Mouse (Mus musculus) liver, embryonic 16.5 days (tissue): ENCODE results near the gene Fermt2. TPM values are rescaled to one million over a fixed set of nuclear protein-coding genes. Genes with fewer than 3 reads are reported as not detected.
A peak's percentile ranks its signal among the peaks of the same experiment; 100 is the strongest.
"Not testable (repeated sequence)": the region's sequence is repeated elsewhere in the genome, so short reads cannot be mapped to it uniquely, and the experiment has no call there.

Experiments used
- ATAC-seq: fragments of 200-750 bp; cut with Nextera tagmentation; 2 replicates; pipeline ENCODE4 v1.8.0; 2017; ENCODE audit warnings: low read depth, mild to moderate bottlenecking, moderate number of reproducible peaks, moderate library complexity
- H3K27ac ChIP-seq: fragments of 300-500 bp; sonication (generic); 2 replicates; pipeline ENCODE4 v1.5.1; 2014; ENCODE audit warnings: mild to moderate bottlenecking, low read length
- H3K27me3 ChIP-seq: fragments of 300-500 bp; sonication (generic); 2 replicates; pipeline ENCODE4 v1.6.1; 2014; ENCODE audit warnings: low read depth, low read length, mixed read lengths; ENCODE audit not compliant: control insufficient read depth, insufficient read depth
- H3K36me3 ChIP-seq: fragments of 300-500 bp; sonication (generic); 2 replicates; pipeline ENCODE4 v1.6.1; 2014; ENCODE audit warnings: mild to moderate bottlenecking; ENCODE audit not compliant: control insufficient read depth, insufficient read depth
- H3K4me1 ChIP-seq: fragments of 300-500 bp; sonication (generic); 2 replicates; pipeline ENCODE4 v1.6.1; 2014; ENCODE audit warnings: low read depth, low read length, mixed read lengths; ENCODE audit not compliant: control insufficient read depth
- H3K4me2 ChIP-seq: fragments of 300-500 bp; sonication (generic); 2 replicates; pipeline ENCODE4 v1.6.1; 2014; ENCODE audit warnings: low read depth, low read length, mixed read lengths
- H3K4me3 ChIP-seq: fragments of 300-500 bp; sonication (generic); 2 replicates; pipeline ENCODE4 v1.5.1; 2014; ENCODE audit warnings: low read depth, mild to moderate bottlenecking, low read length
- H3K9ac ChIP-seq: fragments of 300-500 bp; sonication (generic); 2 replicates; pipeline ENCODE4 v1.6.1; 2014; ENCODE audit warnings: low read depth, low read length
- H3K9me3 ChIP-seq: fragments of 300-500 bp; sonication (generic); replicated peaks from 2 replicates; pipeline ENCODE4 v1.6.1; 2016; ENCODE audit warnings: low read length; ENCODE audit not compliant: control insufficient read depth
- WGBS: fragments of 180-500 bp; shearing (Covaris S2); extraction: QIAGEN DNeasy Blood & Tissue Kit; methylation state at CpG from one replicate; pipeline ENCODE4 v1.1.7; 2014; ENCODE audit not compliant: insufficient replicate concordance; 5-methylcytosine and 5-hydroxymethylcytosine counted together
- polyA plus RNA-seq: library from polyadenylated mRNA; unstranded; fragments of >200 nt; fragmentation: Nextera tagmentation; extraction: Ambion mirVana; gene quantifications from 2 replicates; pipeline ENCODE4 v1.2.1, GENCODE M21; 2015

Fermt2 gene
- polyA plus RNA-seq, 1 experiment from 2014 or later, result 50.4 TPM

DNA sequence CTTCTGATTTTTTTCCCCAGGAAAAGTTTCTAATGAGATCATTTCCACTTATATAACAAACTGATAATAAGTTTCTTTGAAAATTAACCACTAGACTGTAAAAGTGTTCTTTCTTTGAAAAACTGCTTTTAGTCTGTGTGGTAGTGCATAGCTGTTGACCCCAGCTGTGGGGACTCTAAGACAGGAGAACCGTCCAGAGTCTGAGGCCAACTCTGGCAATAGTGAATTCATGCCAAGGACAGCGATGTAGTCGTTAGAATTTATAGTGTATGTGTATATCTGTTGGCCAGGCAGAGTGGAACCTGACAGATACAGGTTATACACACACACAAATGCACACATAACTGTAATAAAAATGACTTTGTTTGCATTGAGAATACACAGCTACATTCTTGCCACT lies 51.4 kb downstream of the Fermt2 start:
- H3K27ac ChIP-seq, result no peak overlapping the region
- ATAC-seq, result no peak
- 50% methylated on average over 3 of the region's 3 CpGs for WGBS

DNA sequence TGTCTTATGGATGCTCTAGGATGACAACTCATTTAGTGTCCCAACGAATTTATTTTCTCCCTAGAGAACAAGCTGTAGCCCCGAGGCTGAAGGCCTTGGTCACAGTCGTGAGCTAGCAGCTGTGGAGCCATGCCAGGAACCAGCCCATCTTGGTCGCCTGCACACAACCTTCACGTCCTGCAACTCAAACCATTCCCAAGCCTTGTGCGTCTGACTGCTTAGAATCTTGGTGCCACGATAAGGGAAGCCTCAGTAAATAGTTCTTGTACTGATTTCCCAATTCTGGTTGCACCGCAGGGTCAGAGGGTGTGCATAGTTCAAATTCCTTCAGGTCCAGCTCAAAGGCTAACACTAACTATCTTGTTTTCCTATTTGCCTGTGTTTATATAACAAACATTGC lies 52.3 kb downstream of the Fermt2 start:
- ATAC-seq, result peak; percentile 81
- Histone ChIP-seq H3K9ac (no peak overlapping the region), H3K27ac (no peak overlapping the region; the same call in 1 of the 2 replicates), H3K4me3 (no peak overlapping the region), H3K4me1 (no peaks in the 10 kb centered on the region; the same call in 1 of the 2 replicates), H3K4me2 (0 out of 2 replicates have a peak overlapping the region, but pooled peaks have one; percentile 13), H3K9me3 (no peaks in the 10 kb centered on the region), H3K27me3 (no peaks in the 10 kb centered on the region), H3K36me3 (peaks cover 3% of the 10 kb centered on the region)
- WGBS, result 43% methylated on average over 8 of the region's 8 CpGs

More for the DNA sequence above, 51.4 kb downstream of the Fermt2 start:
- H3K4me3 ChIP-seq, result no peak overlapping the region
- no peaks in the 10 kb centered on the region for H3K9me3 ChIP-seq
- H3K36me3 ChIP-seq, result peaks cover 3% of the 10 kb centered on the region
- no peaks in the 10 kb centered on the region for H3K27me3 ChIP-seq
- no peak overlapping the region for H3K4me2 ChIP-seq
- no peak overlapping the region for H3K9ac ChIP-seq
- no peaks in the 10 kb centered on the region; the same call in 1 of the 2 replicates for H3K4me1 ChIP-seq

DNA sequence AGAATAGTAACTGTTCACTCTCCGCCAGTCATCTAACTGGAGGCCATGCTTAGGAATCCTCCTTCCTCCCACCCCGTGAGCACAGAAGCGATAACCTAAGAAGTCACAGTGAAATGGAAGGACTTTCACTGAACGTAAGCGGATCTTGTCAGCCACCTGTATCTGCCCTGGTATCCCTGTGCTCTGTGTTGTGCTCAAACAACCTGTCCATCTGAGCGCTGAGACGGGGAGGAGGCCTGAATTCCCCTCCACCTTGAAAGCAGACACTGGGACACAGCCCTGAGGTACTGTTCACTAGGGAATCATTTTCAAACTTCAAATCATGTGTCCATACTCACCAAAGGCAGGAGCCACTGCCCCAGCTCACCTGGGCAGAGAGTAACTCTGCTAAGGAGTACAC lies 52.9 kb downstream of the Fermt2 start:
- no peaks in the 10 kb centered on the region; the same call in 1 of the 2 replicates for H3K4me1 ChIP-seq
- H3K27me3 ChIP-seq, result no peaks in the 10 kb centered on the region
- peaks cover 3% of the 10 kb centered on the region for H3K36me3 ChIP-seq
- WGBS, result 76% methylated on average over 7 of the region's 7 CpGs
- ATAC-seq, result no peak
- H3K4me2 ChIP-seq, result no peak overlapping the region
- H3K4me3 ChIP-seq, result no peak overlapping the region
- no peaks in the 10 kb centered on the region for H3K9me3 ChIP-seq
- no peak overlapping the region for H3K9ac ChIP-seq
- peak overlapping the region; percentile 63 for H3K27ac ChIP-seq

DNA sequence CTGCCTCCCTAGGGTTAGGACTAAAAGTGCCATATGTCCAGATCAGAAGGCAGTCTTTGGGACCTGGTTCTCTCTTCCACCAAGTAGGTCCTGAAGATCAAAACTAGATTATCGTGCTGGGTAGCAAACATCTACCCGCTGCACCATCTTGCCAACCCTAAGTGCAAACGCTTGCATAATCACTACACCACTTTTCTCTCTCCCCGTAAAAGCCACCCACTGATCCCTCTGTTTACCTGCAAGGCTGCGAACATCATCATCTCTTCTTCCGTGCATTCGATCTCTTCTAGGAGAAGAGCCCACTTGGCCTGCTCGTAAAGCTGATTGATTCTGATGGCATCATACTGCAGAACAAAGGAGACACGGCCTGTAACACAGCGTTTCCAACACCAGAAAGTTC lies 57.4 kb downstream of the Fermt2 start:
- Histone ChIP-seq H3K4me2 (no peak overlapping the region), H3K36me3 (peaks cover 4% of the 10 kb centered on the region; the same call in 1 of the 2 replicates), H3K4me1 (no peaks in the 10 kb centered on the region; the same call in 1 of the 2 replicates), H3K27ac (no peak overlapping the region), H3K9ac (no peak overlapping the region), H3K4me3 (no peak overlapping the region), H3K9me3 (no peaks in the 10 kb centered on the region), H3K27me3 (no peaks in the 10 kb centered on the region)
- WGBS, result 68% methylated on average over 10 of the region's 10 CpGs
- no peak for ATAC-seq

DNA sequence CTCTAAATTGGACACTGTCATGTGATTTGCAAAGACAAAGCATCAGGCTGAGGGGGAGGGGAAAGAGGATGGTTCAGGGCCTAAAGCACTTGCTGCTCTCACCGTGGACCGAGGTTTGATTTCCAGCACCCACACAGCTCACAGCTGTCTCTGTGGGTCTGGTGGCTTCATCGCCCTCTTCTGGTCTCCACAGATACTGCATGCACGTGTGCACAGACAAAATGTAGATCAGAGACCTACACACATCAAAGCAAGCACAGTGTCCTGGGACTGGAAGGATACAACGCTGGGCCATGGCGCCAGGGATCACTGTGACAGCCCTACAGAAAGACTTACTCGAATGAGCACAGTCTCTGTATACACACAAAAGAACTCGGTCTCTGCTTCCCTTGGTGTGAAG lies 60.5 kb downstream of the Fermt2 start:
- Histone ChIP-seq H3K9me3 (no peaks in the 10 kb centered on the region), H3K36me3 (peaks cover 4% of the 10 kb centered on the region; the same call in 1 of the 2 replicates), H3K4me1 (no peaks in the 10 kb centered on the region; the same call in 1 of the 2 replicates), H3K4me2 (no peak overlapping the region), H3K9ac (no peak overlapping the region), H3K27me3 (no peaks in the 10 kb centered on the region), H3K4me3 (no peak overlapping the region), H3K27ac (no peak overlapping the region)
- WGBS, result 77% methylated on average over 8 of the region's 8 CpGs
- ATAC-seq, result no peak

DNA sequence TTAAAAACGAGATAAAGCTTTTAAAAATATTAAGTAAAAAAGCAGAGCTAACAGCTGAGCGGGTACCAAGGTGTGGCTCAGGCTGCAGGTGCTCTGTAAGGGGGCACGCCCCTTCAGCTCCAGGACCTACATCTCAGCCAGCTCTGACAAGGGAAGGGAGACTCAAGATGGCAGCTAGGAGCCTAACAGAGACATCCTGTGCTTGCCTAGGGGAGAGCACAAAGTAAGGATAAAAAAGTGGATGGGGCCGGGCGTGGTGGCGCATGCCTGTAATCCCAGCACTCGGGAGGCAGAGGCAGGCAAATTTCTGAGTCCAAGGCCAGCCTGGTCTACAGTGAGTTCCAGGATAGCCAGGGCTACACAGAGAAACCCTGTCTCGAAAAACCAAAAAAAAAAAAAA lies 63.5 kb downstream of the Fermt2 start:
- not testable (repeated sequence) for H3K4me1 ChIP-seq, H3K4me3 ChIP-seq, H3K36me3 ChIP-seq, H3K9ac ChIP-seq, ATAC-seq, H3K9me3 ChIP-seq, H3K27me3 ChIP-seq, H3K27ac ChIP-seq, H3K4me2 ChIP-seq
- WGBS, result 69% methylated on average over 8 of the region's 8 CpGs

DNA sequence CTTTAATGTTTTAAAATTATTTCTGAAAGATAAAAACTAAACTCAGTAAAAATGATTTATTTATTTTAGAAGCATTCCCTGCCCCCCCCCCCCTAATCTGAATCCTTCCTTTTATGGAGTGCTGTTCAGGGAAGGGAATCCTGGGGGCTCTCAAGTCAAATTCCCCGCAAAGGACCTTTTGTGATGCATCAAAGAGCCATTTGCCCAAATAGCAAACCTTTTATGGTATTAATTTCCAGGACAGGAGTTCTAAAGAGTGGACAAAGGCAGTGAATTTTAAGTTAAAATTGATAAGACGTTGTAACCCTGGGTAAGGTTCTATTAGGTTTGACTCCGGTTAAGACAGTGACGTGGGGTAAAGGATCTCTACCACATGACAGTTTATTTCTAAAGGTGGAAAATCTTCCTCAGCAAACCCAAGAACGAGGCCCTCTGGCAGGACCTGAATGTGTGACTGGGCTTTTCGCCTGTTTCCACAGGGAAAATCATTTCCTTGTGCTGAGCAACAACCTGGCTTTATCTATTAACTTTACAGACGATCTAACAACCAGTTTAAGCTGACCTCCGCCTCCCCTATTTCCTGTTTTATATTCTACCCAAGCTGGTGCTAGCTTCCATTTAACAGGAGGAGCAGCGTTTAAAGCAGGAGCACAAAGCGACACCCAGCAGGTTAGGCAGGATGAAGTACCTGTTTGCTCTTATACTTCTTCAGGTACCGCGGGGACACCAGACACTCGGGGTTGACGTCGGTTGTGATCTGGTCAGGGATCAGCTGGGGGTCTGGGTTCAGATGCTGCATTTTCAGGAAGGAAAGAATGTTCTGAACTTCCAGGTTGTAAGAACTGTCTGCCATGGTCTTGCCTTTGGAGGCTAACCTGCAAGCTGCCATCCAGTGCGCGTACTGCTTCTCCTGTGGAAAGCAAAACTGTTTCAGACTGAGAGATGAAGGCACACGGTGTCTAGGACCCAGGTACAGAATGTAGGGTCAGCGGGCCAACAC lies 65.6 kb downstream of the Fermt2 start:
- no peaks in the 10 kb centered on the region for H3K9me3 ChIP-seq
- no peaks in the 10 kb centered on the region for H3K4me1 ChIP-seq
- H3K36me3 ChIP-seq, result peaks cover 4% of the 10 kb centered on the region
- H3K27ac ChIP-seq, result no peak overlapping the region
- no peak overlapping the region for H3K4me2 ChIP-seq
- 67% methylated on average over 19 of the region's 19 CpGs for WGBS
- no peak for ATAC-seq
- no peak overlapping the region for H3K9ac ChIP-seq
- no peak overlapping the region for H3K4me3 ChIP-seq
- H3K27me3 ChIP-seq, result no peaks in the 10 kb centered on the region

DNA sequence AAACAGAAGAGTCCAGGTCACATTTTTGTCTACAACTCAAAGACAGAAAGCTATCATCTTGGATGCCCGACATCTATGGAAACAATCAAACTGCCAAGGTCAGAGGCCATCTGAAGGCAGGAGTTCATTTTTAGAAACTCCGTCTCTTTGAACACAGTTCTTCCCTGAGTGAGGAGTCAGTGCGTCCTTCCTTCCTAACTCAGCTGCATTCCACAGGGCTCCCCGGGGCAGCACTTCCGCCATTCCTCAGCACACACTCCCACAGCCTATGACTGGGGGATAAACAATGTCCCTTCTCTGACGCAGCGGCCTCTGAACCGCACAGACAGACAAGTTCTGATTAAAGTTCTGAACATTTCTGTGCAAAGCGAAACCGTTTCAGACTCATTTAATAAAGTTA lies 66.3 kb downstream of the Fermt2 start:
- Histone ChIP-seq H3K4me3 (no peak overlapping the region), H3K36me3 (peaks cover 3% of the 10 kb centered on the region; the same call in 1 of the 2 replicates), H3K4me1 (no peaks in the 10 kb centered on the region), H3K4me2 (no peak overlapping the region), H3K9me3 (no peaks in the 10 kb centered on the region), H3K27me3 (no peaks in the 10 kb centered on the region), H3K9ac (no peak overlapping the region), H3K27ac (peak overlapping the region; percentile 51; the same call in 1 of the 2 replicates)
- peak; percentile 70 for ATAC-seq
- WGBS, result 39% methylated on average over 10 of the region's 10 CpGs
